Mouse (Mus musculus) forebrain, embryonic 13.5 days (tissue): Measurements from ENCODE around the gene Gm44790. TPM values are rescaled to one million over a fixed set of nuclear protein-coding genes. Genes with fewer than 3 reads are reported as not detected.
"Not testable (repeated sequence)": the region's sequence is repeated elsewhere in the genome, so short reads cannot be mapped to it uniquely, and the experiment has no call there.

Experiments used
- ATAC-seq: fragments of 200-750 bp; cut with Nextera tagmentation; 2 replicates; pipeline ENCODE4 v1.8.0; 2017
- H3K27ac ChIP-seq: fragments of 300-500 bp; sonication (generic); 2 replicates; pipeline ENCODE4 v1.5.1; 2015; ENCODE audit warnings: inconsistent platforms, mild to moderate bottlenecking, moderate library complexity
- H3K27me3 ChIP-seq: fragments of 300-500 bp; sonication (generic); 2 replicates; pipeline ENCODE4 v1.6.1; 2015; ENCODE audit warnings: mild to moderate bottlenecking, inconsistent platforms
- H3K36me3 ChIP-seq: fragments of 300-500 bp; sonication (generic); 2 replicates; pipeline ENCODE4 v1.6.1; 2015; ENCODE audit warnings: mild to moderate bottlenecking, inconsistent platforms; ENCODE audit not compliant: poor library complexity, severe bottlenecking
- H3K4me1 ChIP-seq: fragments of 300-500 bp; sonication (generic); 2 replicates; pipeline ENCODE4 v1.6.1; 2015; ENCODE audit warnings: inconsistent platforms
- H3K4me2 ChIP-seq: fragments of 300-500 bp; sonication (generic); 2 replicates; pipeline ENCODE4 v1.6.1; 2015; ENCODE audit warnings: inconsistent platforms, mild to moderate bottlenecking, moderate library complexity
- H3K4me3 ChIP-seq: fragments of 300-500 bp; sonication (generic); 2 replicates; pipeline ENCODE4 v1.5.1; 2015; ENCODE audit warnings: mild to moderate bottlenecking, inconsistent platforms
- H3K9ac ChIP-seq: fragments of 300-500 bp; sonication (generic); 2 replicates; pipeline ENCODE4 v1.6.1; 2015; ENCODE audit warnings: mild to moderate bottlenecking, inconsistent platforms
- H3K9me3 ChIP-seq: fragments of 300-500 bp; sonication (generic); replicated peaks from 2 replicates; pipeline ENCODE4 v1.6.1; 2016; ENCODE audit warnings: inconsistent platforms
- WGBS: fragments of 180-500 bp; shearing (Covaris S2); methylation state at CpG from one replicate; pipeline ENCODE4 v1.1.7; 2015; 5-methylcytosine and 5-hydroxymethylcytosine counted together
- polyA plus RNA-seq: library from polyadenylated mRNA; unstranded; fragments of >200 nt; fragmentation: Nextera tagmentation; extraction: Ambion mirVana; gene quantifications from 2 replicates; pipeline ENCODE4 v1.2.1, GENCODE M21; 2015

Gm44790 gene
- polyA plus RNA-seq, 1 experiment from 2014 or later: 0.35 TPM

GRCm38 (mm10) chr6:86479311-86479710 lies 52.9 kb downstream of the Gm44790 start:
- H3K27ac ChIP-seq: no peak overlapping the region
- ATAC-seq: no peak
- no peak overlapping the region for H3K4me2 ChIP-seq
- WGBS: 75% methylated on average over 3 of the region's 3 CpGs
- H3K4me3 ChIP-seq: no peak overlapping the region
- no peak overlapping the region for H3K9ac ChIP-seq
- H3K9me3 ChIP-seq: no peaks in the 10 kb centered on the region
- H3K36me3 ChIP-seq: no peaks in the 10 kb centered on the region
- H3K27me3 ChIP-seq: no peaks in the 10 kb centered on the region
- peaks cover 5% of the 10 kb centered on the region; the same call in 1 of the 2 replicates for H3K4me1 ChIP-seq

- Histone ChIP-seq H3K36me3 (no peaks in the 10 kb centered on the region), H3K4me1 (peaks cover 5% of the 10 kb centered on the region; the same call in 1 of the 2 replicates), H3K27me3 (no peaks in the 10 kb centered on the region), H3K4me2 (no peak overlapping the region), H3K4me3 (no peak overlapping the region), H3K9ac (no peak overlapping the region), H3K27ac (no peak overlapping the region), H3K9me3 (no peaks in the 10 kb centered on the region)
- no peak for ATAC-seq
Measured at GRCm38 (mm10) chr6:86479816-86480188, 53.3 kb downstream of the Gm44790 start.

- no peaks in the 10 kb centered on the region for H3K27me3 ChIP-seq
- ATAC-seq: no peak
- no peaks in the 10 kb centered on the region for H3K9me3 ChIP-seq
- WGBS: 45% methylated on average over 9 of the region's 9 CpGs
- H3K4me1 ChIP-seq: peaks cover 5% of the 10 kb centered on the region; the same call in 1 of the 2 replicates
- H3K9ac ChIP-seq: no peak overlapping the region
- H3K4me2 ChIP-seq: no peak overlapping the region
- no peaks in the 10 kb centered on the region for H3K36me3 ChIP-seq
- no peak overlapping the region for H3K4me3 ChIP-seq
- H3K27ac ChIP-seq: no peak overlapping the region
Measured at GRCm38 (mm10) chr6:86480189-86480831, 53.9 kb downstream of the Gm44790 start.

DNA sequence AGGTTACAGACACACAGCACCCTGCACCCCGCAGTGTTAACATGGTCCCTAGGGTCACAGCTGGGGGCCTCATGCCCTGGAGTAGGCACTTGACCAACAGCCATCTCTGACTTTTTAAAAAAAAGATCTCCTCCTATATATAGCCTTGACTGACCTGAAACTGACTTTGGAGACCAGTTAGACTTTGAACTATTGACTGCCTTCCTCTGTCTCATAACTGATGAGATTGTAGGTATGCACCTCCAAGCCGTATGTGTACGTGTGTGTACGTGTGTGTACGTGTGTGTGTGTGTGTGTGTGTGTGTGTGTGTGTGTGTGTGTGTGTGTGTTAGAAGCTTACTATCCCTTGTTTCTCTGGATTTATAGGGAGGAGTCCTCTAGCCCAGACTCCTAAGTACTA lies 55.4 kb downstream of the Gm44790 start:
- no peak overlapping the region for H3K4me3 ChIP-seq
- 94% methylated on average over 5 of the region's 5 CpGs for WGBS
- no peak overlapping the region for H3K9ac ChIP-seq
- ATAC-seq: no peak
- peaks cover 9% of the 10 kb centered on the region for H3K4me1 ChIP-seq
- H3K4me2 ChIP-seq: no peak overlapping the region
- no peaks in the 10 kb centered on the region for H3K27me3 ChIP-seq
- H3K9me3 ChIP-seq: no peaks in the 10 kb centered on the region
- no peak overlapping the region for H3K27ac ChIP-seq
- no peaks in the 10 kb centered on the region for H3K36me3 ChIP-seq

- WGBS: 62% methylated on average over 6 of the region's 7 CpGs
- peaks cover 19% of the 10 kb centered on the region for H3K4me1 ChIP-seq
- no peaks in the 10 kb centered on the region for H3K9me3 ChIP-seq
- no peak overlapping the region for H3K4me3 ChIP-seq
- H3K27me3 ChIP-seq: no peaks in the 10 kb centered on the region
- H3K9ac ChIP-seq: no peak overlapping the region
- no peak overlapping the region for H3K27ac ChIP-seq
- H3K4me2 ChIP-seq: no peak overlapping the region
- no peak for ATAC-seq
- no peaks in the 10 kb centered on the region for H3K36me3 ChIP-seq
Measured at GRCm38 (mm10) chr6:86485943-86486640, 59.6 kb downstream of the Gm44790 start.

GRCm38 (mm10) chr6:86487358-86488148 lies 61.1 kb downstream of the Gm44790 start:
- Histone ChIP-seq H3K36me3 (no peaks in the 10 kb centered on the region), H3K9ac (peak overlapping the region; percentile 63), H3K9me3 (no peaks in the 10 kb centered on the region), H3K27ac (peak overlapping the region; percentile 98), H3K27me3 (no peaks in the 10 kb centered on the region), H3K4me2 (peak overlapping the region; percentile 49), H3K4me1 (peaks cover 19% of the 10 kb centered on the region), H3K4me3 (peak overlapping the region; percentile 25)
- 3% methylated on average over 24 of the region's 24 CpGs for WGBS
- peak; percentile 97 for ATAC-seq

DNA sequence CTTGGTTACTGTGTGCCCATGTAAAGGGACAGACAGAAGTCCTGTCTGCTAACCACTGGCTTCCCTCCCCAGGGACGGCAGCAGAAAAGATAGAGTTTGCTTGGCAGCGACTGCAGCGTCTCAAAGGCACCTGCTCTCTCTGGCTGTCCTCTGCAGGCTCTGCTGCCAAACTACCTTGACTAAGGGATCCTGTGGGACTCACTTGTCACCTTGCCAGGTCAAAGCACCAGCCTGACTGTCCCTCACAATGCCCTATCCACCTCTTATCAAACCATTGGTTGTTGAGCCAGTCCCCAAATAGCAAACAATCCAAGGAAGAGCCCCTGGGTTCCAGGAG lies 61.7 kb downstream of the Gm44790 start:
- Histone ChIP-seq H3K36me3 (no peaks in the 10 kb centered on the region), H3K4me3 (no peak overlapping the region), H3K9ac (peak overlapping the region; percentile 63), H3K4me1 (peaks cover 19% of the 10 kb centered on the region), H3K4me2 (peak overlapping the region; percentile 49), H3K27me3 (no peaks in the 10 kb centered on the region), H3K9me3 (no peaks in the 10 kb centered on the region), H3K27ac (peak overlapping the region; percentile 98)
- ATAC-seq: 0 out of 2 replicates have a peak, but pooled peaks have one; percentile 7
- 34% methylated on average over 3 of the region's 3 CpGs for WGBS

- no peak for ATAC-seq
- no peaks in the 10 kb centered on the region for H3K9me3 ChIP-seq
- H3K27me3 ChIP-seq: no peaks in the 10 kb centered on the region
- no peak overlapping the region for H3K9ac ChIP-seq
- WGBS: 98% methylated on average over 2 of the region's 2 CpGs
- H3K27ac ChIP-seq: no peak overlapping the region
- no peak overlapping the region for H3K4me2 ChIP-seq
- H3K36me3 ChIP-seq: no peaks in the 10 kb centered on the region
- H3K4me1 ChIP-seq: peaks cover 19% of the 10 kb centered on the region
- no peak overlapping the region for H3K4me3 ChIP-seq
Measured at GRCm38 (mm10) chr6:86489945-86490344, 63.5 kb downstream of the Gm44790 start.

- 90% methylated on average over 8 of the region's 8 CpGs for WGBS
- not testable (repeated sequence) for H3K27me3 ChIP-seq, H3K4me3 ChIP-seq, H3K36me3 ChIP-seq, ATAC-seq, H3K27ac ChIP-seq, H3K9me3 ChIP-seq, H3K4me2 ChIP-seq, H3K9ac ChIP-seq
- H3K4me1 ChIP-seq: peaks cover 19% of the 10 kb centered on the region
Measured at GRCm38 (mm10) chr6:86490413-86490812, 64.0 kb downstream of the Gm44790 start.

- 74% methylated on average over 13 of the region's 13 CpGs for WGBS
- no peak for ATAC-seq
- H3K4me3 ChIP-seq: no peak overlapping the region
Measured at GRCm38 (mm10) chr6:86493469-86494263, 67.2 kb downstream of the Gm44790 start.

DNA sequence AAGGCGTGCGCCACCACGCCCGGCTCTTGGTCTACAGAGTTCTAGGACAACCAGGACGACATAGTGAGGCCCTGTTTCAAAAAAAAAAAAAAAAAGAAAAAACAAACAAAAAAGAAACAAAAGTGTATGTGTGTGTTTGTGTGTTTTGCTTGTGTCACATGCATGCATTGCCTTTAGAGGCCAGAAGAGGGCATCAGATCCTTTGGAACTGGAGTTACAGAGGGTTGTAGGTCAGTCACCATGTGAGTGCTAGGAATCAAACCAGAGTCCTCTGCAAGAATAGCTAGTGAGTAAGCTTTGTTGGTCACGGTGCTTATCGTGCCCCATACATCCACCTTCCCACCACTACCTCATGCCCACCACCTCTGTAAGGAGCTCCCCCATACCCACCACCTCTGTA lies 68.3 kb downstream of the Gm44790 start:
- H3K4me3 ChIP-seq: no peak overlapping the region
- no peaks in the 10 kb centered on the region for H3K4me1 ChIP-seq
- H3K9me3 ChIP-seq: no peaks in the 10 kb centered on the region
- H3K4me2 ChIP-seq: no peak overlapping the region
- no peaks in the 10 kb centered on the region for H3K27me3 ChIP-seq
- WGBS: 92% methylated on average over 7 of the region's 7 CpGs
- H3K9ac ChIP-seq: no peak overlapping the region
- no peak overlapping the region for H3K27ac ChIP-seq
- H3K36me3 ChIP-seq: no peaks in the 10 kb centered on the region
- ATAC-seq: no peak

More at GRCm38 (mm10) chr6:86493469-86494263, 67.2 kb downstream of the Gm44790 start:
- no peak overlapping the region for H3K27ac ChIP-seq
- no peaks in the 10 kb centered on the region for H3K27me3 ChIP-seq
- H3K36me3 ChIP-seq: no peaks in the 10 kb centered on the region
- H3K9ac ChIP-seq: no peak overlapping the region
- no peaks in the 10 kb centered on the region for H3K4me1 ChIP-seq
- H3K9me3 ChIP-seq: no peaks in the 10 kb centered on the region
- H3K4me2 ChIP-seq: no peak overlapping the region
